Mouse (Mus musculus) Muller cell, postnatal 12 days (primary cell): ENCODE results near the gene Banf2.

Source experiments
- DNase-seq: peaks from one replicate; pipeline ENCODE4 v3.0.0-alpha.2; 2015; ENCODE audit errors: inconsistent ontology term

The Banf2 gene

DNA sequence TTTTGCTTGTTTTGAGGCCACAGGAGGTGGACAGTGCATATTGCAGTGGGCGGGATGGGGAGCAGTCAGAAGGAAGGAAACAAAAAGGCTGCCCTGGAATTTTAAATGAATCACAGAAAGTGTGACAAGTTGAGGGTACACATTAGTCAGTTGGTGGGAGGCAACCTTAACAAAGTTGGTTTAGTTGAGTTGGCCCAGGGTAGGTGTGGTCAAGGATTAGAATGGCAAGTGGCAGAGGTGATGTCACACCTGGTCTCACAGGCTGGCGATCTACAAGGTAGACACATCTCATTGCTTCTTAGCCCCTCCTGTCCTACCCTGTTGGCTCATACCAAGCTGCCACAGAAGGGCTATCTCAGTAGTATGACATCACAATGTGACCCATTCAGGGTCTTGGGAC is at the start of gene Banf2:
Gene Banf2 (plus strand): TSS at position 396 of the 400 bp plus-strand sequence.
- no peak for DNase-seq

DNA sequence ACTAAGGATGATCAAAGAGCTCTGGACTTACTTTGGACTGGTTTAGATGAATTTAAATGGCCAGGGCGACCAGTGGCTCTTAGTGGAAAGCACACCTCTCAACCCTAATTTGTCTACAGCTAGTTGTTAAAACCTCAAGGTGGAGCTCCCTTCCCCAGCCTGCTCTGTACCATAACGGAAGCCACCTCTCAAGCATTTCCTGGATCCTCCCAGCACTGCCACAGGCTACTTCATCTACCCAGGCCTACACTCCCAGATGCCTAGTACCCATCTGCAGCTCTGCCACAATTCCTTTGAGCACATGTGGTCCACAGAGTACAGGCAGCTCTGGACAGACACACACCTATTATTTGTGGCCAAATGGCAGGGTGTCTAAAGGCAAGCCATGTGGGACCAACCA is 49.4 kb upstream of the Banf2 start:
- DNase-seq = no peak

DNA sequence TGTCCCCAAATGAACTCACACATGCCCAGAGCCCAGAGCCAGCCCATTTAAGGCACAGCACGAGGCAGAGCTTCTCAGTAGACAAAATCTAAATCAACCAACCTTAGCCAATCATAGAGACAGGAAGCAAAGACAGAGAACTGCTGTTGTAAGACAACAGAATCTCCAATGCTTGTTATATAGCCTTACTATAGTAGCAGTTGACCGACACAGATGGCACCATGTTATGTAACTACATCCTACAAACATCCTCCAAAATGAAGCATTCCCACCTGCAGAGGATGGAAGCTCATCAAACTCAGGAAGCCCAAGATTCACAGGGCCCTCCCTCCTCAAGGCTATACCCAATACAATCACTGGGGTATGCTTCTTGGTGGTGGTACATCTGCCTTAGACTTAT is 45.4 kb upstream of the Banf2 start:
- no peak for DNase-seq

DNA sequence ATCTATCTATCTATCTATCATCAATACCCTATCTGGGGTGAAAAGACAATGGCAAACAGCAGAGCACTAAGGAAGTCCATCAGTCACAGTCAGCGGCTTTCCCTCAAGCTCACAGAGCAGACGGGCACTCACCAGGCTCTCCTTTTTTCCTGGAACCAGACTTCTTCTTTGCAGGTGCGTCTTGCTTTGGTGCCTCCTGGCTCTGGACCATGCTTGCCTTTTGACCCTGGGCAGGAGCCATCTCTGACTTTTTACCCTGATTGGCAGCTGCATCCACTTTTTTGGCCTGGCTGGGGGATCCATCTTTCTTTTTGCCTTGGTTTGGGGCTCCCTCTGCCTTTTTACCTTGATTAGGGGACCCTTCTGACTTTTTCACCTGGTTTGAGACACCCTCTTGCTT is 44.8 kb upstream of the Banf2 start:
- no peak for DNase-seq

DNA sequence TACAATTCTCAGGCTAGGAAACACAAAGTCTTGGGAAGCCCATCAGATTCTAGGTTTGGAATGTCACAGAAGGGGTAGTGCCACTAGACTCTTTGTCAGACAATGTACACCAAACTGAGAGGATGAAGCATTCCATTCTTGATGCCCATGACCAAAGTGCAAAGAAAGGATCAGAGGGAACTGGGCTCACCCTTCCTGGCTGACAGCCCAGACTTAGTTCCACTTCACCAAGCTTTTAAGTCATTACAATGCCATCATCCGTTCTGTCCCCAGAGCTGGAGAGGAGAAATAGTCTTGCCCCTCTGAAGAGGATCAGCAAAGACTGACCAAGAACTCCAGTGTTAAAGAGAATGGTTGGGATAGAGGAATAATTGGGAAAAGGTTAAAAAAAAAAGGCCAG is 41.9 kb upstream of the Banf2 start:
- peak; percentile 85 for DNase-seq

DNA sequence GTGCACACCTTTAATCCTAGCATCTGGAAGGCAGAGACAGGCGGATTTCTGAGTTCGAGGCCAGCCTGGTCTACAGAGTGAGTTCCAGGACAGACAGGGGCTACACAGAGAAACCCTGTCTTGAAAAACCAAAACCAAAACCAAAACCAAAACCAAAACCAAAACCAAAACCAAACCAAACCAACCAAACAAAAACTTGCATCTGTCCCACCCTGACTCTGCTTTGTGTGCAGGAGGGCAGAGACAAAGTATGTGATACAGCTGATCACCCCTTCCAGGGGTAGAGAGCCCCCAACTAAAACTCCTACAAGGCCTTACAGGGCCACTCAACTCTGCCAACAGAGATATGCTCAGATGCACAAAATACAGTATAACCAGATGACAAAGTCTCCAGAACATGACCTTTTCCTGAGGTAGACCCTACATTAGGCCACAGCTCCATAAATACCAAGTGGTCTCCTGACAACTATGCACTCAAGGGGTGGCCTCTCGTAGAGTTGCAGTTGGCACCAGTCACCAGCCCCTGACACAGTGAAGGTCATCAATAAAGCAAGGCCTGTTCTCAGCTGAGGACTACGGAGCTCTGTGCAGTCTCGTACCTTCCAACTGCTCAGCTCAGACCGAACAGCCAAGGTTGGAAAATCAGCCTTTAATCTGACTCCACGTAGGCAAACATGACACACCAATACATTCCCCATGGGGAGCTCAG is 40.7 kb upstream of the Banf2 start:
- DNase-seq = no peak

DNA sequence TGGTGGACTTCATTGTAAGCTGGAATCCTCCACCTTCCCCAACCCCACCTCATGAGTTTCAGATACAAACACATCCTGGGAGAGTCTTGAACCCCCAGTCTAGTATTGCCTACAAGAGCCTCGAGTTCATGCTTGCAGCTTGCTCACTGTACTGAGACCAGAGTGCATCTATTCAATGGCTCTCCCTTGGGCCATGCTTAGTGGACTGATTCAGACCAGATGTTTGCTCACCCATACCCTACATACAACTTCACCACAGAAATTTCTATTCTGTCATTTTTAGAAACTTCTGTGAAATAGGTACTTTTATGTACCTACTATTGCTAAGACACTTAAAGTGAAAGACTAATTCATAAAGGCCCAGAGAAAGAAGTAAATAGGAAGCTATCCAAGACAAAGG is 39.9 kb upstream of the Banf2 start:
- no peak for DNase-seq

DNA sequence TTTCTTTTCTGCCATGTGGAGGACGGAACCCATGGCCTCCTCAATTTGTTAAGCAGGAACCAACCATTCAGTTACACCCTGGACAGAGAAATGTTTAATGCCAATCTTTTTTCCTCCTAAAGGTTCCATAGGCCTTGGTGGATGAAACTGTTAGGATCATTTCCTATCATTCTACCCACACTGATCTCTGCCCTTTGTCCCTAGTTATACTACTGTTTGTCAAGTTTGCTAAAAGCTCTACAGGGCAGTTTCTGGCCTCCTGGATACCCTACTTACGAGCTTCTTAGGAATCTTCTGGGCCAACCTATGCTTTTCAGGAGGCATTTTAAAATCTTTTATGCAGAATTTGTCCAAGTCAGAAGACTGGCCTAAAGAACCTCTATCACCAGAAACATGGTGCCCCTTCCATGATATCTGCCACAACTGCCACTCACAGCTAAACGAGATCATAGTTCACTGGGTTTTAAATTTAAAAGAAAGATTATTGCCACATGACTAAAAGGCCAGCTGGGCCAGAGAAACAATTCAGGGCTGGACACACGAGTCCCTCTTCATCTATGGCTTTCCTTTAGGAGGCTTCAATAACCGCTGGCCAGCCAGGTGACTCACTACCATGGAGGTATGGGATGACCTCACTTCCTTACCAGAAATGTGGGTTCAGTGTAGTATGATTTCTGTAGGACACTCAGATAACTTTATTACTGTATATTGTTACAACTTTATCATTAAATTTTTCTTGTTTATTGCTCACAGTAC is 30.5 kb upstream of the Banf2 start:
- no peak for DNase-seq

DNA sequence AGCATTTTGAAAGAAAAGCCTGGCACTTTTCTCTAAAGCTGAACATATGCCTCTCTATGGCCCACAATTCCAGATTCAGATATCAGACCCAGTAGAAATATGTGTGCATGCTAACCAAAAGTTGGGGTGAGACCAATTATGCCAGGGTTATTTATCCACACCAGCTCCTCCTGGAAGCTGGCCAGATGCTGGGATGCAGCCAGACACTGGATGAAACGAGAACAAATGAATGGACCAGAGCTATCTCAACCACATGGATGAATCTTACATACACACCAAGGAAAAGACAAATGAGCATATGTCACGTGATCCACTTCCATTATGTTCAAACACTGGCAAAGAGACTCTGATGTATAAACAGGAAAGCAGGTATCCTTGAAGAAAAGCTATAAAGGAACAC is 29.3 kb upstream of the Banf2 start:
- peak; percentile 83 for DNase-seq

DNA sequence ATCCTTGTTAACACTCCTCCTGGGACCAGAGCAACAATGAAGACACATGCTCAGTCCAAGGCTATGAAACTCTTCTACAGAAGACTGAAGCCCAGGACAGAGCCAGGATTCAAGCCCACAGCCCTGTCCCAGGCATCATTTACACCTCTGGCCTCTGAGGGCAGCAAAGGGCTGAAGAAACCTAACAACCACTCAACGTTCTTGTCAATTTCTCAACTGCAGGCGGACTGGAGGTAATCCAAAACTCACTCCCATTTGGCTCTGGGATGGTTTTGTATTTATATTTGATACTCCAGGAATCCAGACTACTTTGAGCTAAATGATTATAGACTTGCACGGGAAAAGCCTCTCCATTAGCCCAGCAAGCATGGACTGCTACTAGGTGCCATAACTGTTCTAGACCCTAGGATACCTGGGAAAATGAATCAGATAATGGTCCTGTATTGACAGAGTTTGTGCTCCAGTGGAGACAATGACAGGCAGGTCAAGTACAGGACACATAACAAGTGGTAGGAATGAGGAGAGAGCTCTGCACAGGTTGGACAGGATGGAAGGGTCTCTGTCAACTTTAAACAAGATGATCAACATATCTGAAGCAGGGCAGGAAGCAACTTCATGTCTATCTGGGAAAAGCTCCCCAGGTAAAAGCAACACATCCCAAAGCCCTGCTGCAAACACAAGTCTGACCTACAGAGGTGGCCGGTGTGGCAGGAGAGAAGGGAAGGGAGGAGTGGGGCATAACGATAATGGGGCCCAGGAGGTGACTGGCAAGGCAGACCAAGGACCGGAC is 27.5 kb upstream of the Banf2 start:
- no peak for DNase-seq

DNA sequence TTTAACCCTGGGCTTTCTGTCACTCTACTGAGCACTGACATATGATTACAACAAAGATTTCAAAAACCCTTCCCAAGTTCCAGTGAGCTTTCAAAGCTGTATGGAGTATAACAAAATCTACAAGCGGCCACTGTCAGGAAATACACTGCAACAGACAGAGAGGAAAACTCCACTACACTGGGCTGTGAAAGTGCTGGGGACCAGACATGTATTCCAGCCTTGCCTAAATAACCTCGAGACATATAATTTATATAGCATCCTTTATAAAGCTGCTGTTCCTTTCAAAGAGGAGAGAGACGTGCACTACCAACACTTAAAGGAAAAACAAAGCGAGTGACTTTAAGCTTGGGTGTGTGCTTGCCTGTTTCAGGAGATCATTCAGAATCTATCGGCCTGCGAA is 26.2 kb upstream of the Banf2 start:
- no peak for DNase-seq

DNA sequence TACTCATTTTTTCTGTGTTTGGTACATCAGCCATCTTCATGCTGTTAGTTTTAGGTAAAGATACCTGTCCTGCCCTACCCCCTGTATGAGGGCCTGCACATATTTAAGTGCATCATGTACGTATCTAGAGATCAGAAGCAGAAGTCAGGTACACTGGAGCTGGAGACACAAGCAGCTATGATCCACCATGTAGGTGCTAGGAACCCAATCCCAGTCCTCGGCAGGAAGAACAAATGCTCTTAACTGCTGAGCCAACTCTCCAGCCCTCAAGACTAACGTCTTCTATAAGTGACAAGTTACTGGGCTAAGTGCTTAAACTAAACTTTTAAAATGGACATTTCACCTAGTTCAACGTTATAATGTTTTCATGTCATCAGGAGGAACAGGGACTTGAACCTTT is 25.6 kb upstream of the Banf2 start:
- DNase-seq = no peak

DNA sequence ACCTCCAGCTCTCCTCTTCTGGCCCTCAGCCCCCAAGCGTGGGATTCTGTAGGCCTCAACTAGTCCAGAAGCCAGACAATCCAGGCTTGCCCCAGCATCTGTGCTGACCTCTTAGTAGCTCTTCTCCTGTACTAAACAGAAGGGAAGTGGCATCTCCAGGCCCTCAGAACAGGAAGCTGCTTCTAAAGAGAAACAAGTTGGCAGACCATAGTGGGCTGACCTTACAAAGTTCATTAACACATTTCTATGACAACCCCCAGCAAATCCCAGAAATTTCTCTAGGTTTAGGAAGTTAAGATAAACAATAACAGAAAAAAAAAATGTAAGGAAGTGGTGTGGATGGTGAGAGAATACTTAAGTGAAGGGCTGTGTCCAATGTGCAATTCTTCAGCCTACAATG is 23.8 kb upstream of the Banf2 start:
- DNase-seq = no peak

DNA sequence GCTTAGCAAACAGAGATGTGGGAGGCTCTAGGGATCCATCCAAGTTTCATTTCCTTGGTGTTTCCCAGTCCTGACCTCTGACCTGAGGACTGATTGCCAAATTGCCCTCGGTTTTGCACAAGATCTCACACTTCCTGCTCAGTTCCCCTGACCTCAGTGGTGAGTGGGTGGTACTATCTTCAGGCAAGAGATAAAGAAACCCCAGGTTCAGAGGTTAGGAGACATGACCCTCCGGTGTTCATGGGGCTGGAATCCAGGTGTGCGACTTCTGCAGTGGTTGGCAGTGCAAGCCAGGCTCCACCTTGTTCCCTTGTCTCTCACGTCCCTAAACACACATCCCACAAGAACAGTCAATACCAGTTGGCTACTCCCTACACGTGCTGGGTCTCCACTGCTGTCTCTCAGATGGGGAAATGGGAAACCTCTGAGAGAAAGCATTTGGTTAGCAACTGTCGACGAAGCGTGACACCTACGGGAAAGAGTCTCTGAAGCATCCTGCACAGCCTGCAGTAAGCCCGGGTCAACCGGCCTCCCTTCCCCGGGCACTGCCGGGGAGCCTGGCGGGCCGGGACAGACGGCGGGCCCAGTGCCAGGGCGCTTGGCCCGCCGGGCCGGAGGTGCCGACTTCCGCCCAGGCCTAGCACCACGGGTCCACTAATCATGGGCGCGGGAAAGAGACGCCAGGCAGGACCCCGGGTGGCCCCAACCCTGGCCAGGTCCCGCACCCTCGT is 23.1 kb upstream of the Banf2 start:
- no peak for DNase-seq

DNA sequence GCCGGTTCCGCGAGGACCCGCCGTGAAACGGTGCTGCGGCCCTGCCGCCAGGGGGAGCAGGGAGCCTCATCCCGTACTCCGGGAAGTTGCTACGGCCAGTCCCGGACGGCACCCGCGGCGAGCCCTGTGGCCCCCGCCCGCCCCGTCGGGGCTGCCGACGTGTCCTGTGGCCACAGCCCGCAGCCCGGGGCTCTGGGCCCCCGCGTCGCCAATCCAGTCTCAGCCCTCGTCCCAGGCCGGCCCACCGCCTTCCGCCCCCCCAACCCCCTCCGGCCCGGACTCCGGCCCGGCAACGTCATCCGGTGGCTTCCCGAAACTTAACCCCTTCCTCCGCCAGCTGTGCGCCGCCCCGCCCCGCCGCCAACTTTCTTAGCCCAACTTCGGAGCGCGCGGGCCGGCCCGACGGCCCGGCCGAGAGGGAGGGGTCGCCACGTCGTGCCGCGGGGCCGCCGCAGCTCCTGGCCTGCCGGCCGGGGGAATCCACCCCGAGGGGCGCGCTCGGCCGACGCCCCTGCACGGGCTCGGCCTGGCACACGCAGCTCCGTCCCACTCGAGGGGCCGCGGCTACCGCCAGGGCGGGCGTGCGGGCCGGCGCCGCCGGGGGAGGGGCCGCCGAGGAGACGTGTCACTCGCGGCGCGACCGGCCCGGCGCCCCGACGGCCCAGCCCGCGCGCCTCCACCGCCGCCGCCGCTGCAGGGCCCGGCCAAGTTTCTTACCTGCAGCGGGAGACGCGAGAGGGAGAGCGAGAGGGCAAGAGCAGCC is 22.4 kb upstream of the Banf2 start:
- DNase-seq = peak; percentile 85

DNA sequence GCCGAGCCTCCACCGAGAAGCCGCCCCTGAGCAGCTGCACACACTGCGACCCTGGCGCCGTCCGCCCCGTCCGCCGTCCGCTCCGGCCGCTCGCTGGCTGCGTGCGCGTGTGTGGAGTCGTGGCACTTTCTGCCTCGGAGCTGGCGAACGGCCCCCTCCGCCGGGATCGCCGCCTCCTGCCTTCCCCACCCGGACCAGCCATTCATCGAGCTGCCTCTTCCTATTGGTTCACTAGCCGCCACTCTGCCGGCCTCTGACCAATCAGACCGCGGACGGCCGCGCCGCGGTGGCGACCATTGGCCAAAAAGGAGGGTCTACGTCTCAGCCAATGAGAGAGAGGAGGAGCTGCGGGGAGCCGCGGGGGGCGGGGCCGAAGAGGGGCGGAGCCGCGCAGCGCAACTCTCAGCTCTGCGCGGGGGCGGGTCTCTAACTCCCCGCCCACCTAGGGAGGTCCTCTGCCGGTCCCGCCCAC is 21.7 kb upstream of the Banf2 start, which contains the start of gene Rrbp1:
Gene Rrbp1 (minus strand): TSS at position 184 of the 472 bp plus-strand sequence.
- peak; percentile 100 for DNase-seq

DNA sequence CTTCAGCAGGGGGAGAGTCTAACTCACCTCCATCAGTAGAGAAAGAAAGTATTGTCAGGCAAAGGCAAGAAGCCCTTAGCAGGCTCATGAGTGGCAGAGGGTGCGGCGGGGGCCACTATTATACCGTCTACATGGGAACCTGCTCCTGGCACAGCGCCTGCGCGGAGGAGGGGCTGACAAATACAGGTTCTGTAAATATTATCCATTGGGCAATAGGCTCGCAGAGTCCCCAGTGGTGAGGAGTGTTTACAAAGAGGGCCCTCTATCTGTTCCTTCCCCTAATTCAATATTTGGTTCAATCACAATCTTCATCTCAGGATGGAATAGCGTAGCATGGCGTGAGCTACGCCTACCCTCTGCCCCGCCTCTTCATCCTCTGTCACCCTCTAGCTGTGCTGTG is 18.8 kb upstream of the Banf2 start:
- no peak for DNase-seq

DNA sequence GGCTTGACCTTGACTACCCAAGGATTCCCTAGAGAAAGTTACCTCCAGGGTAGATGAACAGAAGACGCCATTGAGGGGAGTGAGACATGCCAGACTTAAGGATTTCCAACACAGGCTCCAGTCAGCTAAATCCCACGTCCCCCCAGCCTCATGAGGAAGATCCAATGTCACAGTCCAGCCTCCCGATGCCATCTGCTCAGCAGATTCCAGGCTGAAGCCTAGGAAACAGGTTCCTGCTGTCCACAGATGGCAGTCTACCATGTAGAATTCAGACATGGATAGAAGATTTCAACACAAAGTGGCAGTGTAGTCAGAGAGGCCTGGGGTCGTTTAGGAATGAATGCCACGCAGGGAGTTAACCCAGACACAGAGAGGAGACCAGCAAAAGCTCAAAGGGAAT is 18.4 kb upstream of the Banf2 start:
- no peak for DNase-seq

DNA sequence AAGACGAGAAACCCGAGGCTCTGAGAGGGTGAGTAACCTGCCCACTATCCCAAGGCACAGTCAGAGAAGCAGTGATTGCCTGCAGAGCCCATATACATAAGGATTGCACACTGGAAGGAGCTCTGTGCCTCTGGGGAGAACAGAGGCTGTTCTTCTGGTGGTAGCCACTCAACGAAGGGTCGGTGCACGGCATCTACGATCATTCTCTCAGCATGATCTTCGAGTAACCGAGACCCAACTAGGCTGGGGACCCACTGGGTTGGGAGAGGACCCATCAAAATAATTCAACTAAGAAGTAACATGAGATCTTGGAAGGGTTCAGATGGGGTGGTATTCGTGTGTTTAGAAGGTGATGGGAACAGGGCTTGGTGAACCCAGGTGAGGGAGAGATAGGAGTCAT is 17.0 kb upstream of the Banf2 start:
- DNase-seq = no peak

DNA sequence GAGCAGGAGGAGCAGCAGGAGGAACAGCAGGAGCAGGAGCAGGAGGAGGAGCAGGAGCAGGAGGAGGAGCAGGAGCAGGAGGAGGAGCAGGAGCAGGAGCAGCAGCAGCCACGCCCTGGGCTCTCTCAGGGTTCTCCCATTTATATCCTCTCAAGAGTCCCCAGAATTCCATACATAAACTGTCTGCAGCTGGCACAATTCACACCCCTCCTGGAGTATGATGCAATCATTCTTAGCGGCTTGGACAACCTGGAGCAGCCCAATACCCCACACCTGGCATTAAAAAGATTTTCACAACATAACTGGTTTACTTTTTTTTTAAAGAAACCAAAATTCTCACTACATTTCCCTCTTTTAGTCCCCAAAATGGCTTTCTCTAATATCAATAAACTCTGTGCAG is 12.9 kb upstream of the Banf2 start:
- no peak for DNase-seq

DNA sequence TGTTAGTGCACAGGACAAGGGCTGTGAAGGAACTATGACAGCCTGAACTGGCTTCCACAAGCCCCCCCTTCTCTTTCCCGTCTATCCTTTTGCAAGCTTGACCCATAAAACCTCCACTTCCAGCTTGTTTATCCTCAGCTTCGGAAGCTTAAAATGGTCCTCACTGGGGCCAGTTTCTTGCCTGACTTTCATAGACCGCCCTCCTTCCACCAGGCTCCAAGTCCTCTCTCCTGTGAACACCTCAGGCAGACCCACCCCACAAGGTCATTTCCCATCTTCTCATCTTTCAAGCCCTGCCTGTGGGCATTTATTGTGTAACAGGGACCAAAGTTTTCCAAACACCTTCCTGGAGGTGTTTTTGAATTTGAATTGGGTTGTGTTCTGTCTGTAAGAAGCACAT is 10.4 kb upstream of the Banf2 start:
- DNase-seq = no peak
